Mouse (Mus musculus): Measurements from ENCODE around the gene Gm11639. TPM values are rescaled to one million over a fixed set of nuclear protein-coding genes. Genes with fewer than 3 reads are reported as not detected.
"Not testable (repeated sequence)": the region's sequence is repeated elsewhere in the genome, so short reads cannot be mapped to it uniquely, and the experiment has no call there.

Gm11639 gene
- total RNA-seq, 2 experiments from 2014 or later = not detected

DNA sequence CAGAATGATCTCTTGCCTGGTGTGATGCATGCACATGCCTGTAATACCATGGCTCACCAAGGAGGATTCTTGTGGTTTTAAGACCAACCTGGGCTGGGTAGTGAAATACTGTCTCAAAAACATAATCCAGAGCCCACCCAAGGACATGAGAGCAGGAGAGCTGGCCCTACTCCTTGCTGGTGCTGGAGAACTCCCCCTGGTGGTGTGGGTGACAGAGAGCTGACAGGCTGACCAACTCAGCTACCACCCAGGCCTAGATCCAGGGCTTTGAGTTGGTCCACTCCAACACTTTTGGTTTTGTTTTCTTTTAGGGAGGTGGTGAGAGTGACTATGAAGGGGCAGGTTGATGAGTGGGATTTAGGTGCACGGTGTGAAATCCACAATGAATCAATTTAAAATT is 349.6 kb downstream of the Gm11639 start:
- ATAC-seq (ENCODE audit: poor library complexity, severe bottlenecking) = no peak

DNA sequence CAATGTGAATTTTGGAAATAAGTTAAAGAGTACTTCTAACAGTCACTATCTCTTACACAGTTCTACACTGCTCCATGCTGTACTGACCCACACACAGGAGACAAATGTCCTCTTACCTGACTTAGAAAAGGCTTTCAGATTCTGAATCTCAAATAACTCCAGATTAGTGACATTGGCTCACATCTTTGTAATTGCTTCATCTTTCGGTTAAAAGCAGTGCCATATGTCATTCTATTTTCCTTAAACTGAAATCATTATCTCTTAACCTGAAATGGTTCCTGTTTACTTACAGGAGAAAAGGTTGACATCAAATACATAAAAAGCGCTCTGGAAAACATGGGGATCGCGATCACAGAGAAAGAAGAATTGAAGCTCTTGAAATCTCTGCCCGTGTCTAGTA is 377.8 kb downstream of the Gm11639 start, which contains the start of gene Efcab3:
TSS of gene Efcab3 (plus strand) at position 301 of the 400 bp plus-strand sequence.
- no peak for ATAC-seq (ENCODE audit: poor library complexity, severe bottlenecking)

DNA sequence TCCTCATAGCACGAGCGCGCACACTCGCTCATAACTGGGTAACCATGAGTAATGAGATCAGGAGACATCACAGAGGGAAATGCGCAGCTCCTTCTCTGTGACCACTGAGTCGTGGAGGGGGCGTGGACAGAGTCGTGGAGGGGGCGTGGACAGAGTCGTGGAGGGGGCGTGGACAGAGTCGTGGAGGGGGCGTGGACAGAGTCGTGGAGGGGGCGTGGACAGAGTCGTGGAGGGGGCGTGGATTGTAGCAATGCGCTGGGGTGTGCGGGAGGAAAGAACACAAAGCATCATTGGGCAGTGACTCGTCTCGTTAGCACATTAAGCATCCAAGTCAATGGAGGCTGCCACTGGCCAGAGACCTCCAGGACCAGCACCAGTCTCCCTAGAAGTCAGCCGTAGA is 426.9 kb downstream of the Gm11639 start:
- ATAC-seq (ENCODE audit: poor library complexity, severe bottlenecking) = not testable (repeated sequence)

DNA sequence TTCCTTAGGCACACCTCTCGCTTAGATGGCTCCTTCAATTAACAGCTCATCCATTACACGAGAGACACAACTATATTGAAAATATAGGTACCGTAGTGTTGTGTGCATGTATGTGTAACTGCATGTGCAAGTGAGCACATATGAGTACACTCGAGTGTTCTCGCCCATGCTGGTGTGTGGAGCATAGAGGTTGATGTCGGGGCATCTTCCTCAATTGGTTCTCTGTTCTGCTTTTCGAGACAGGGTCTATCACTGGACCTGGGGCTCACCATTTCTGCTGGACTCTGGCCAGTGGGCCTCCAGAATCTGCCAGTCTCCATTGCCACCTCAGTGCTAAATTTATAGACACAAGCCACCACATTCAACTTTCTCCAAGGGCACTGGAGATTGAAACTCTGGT is 432.3 kb downstream of the Gm11639 start:
- ATAC-seq (ENCODE audit: poor library complexity, severe bottlenecking) = peak; percentile 57

DNA sequence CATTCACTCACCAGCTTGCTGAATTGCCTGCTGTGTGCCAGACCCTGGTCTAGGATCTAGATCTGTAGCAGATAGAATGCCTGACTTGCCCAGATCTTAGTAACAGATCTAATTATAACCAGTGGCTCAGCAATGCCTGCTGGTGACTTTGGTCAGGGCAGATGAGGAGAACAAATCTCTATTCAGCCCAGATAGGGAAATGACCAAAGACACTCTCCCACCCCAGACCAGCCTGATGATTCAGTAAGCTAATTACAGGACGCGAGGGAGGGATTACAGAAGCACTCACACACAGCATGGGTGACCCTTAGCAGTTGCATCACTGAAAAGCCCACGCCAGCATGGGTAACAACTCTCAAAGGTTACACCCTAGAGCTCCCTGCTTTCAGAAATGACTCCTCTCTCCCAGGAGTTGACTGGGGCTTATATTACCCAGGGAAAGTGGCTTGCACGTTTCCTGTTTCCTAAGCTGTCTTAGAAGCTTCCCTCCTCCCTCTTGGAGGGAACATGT is 435.1 kb downstream of the Gm11639 start:
- ATAC-seq (ENCODE audit: poor library complexity, severe bottlenecking) = no peak

DNA sequence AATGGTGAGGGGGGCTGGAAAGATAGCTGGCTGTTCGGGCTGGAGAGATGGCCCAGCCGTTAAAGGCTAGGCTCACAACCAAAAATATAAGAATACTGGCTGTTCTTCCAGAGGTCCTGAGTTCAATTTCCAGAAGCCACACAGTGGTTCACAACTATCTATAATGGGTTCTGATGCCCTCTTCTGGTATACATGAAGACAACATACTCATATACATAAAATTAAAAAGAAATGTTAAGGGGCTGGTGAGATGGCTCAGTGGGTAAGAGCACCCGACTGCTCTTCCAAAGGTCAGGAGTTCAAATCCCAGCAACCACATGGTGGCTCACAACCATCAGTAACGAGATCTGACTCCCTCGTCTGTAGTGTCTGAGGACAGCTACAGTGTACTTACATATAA is 436.3 kb downstream of the Gm11639 start:
- ATAC-seq (ENCODE audit: poor library complexity, severe bottlenecking) = not testable (repeated sequence)

DNA sequence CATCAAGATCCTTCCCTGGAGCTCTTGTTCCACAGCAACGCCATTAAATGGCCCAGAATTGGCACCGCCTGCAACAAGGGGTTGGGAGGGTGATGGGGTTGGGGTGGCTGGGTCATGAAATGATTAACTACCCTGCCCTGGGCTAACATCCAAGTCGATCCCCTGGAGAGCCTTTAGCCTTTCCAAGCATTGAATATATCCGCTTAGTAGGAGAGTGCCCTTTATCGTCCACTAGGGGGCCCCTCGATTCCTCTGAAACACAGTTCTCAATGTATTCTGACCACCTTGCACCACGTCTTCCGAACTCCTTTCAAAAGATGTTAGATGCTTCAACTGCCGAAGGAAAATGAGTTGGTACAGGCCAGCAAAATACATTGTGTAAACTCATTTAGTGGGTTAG is 438.5 kb downstream of the Gm11639 start:
- ATAC-seq (ENCODE audit: poor library complexity, severe bottlenecking) = peak; percentile 46; the same call in 1 of the 2 replicates

DNA sequence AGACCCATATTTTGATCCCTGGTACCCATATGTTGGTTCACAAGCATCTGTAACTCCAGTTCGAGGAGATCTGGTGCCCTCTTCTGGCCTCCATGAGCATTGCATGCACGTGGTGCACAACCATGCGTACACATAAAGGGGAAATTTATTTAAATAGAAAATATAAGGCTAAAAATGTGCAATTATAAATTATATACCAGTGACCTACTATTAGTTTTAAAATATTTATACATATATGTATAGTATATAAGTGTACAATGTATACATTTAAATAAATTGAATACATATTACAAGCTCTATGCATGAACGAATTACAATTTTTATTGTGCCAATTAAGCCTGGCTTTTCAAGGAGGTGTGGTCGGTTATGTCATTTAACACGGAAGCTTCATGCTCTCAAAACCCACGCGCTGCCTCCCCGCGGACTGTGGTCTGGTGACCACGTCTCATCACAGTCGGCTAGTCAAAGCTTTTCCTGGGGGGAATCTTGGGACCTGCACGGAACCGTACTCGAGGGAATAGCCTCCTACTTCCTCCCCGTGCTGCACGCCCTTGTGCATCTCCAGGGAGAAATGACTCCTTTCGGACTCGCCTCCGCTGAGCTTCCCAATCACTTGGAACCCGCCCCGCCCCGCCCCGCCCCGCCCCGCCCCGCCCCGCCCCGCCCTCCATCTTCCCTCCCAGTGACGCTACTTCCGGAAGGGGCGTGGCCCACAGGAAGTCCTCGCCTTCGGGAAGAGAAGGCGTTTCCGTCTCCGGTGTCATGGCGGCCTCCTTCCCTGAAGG is 440.4 kb downstream of the Gm11639 start, which contains the start of gene Mettl2:
TSS of gene Mettl2 (plus strand) at position 691 of the 785 bp plus-strand sequence.
- peak; percentile 91 for ATAC-seq (ENCODE audit: poor library complexity, severe bottlenecking)

DNA sequence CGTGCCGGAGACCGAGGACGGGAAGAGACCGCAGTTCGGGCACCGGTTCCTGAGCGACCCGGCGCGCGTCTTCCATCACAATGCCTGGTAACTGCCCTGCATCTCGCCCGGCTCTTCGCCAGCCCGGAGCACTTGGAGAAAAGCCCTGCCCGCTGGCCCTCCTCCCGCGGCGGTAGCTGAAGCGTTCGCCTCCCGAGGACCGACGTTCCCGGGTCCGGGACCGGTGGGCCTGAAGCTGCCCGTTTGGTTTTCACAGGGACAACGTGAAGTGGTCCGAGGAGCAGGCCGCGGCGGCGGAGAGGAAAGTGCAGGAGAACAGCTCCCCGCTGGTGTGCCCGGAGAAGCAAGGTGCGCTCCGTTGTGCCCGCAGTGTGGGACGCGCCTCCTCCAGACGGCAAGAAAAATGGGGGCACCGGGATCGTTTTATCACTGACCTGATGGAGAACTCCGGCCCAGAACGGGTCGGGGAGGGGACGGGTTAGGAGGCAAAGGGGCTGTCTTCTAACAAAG is 441.1 kb downstream of the Gm11639 start:
- ATAC-seq (ENCODE audit: poor library complexity, severe bottlenecking) = peak; percentile 15

DNA sequence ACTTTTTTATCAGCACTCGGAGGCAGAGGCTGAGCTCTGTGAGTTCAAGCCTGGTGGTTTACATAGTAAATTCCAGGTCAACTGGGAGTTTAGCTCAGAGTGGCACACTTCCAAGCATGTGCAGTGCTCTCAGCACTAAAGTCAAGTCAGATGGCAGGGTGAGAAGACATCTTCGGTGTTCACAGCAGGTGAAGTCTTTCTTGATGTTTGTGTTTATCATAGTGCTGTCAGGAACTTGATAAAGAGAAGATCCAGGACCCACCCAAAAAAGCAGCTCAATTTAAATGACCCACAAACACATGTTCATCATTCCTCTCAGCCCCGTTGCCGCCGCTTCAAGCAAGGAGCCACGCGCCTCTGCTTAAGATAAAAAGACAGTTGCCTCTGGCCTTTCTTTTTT is 450.2 kb downstream of the Gm11639 start:
- no peak for ATAC-seq (ENCODE audit: poor library complexity, severe bottlenecking)

DNA sequence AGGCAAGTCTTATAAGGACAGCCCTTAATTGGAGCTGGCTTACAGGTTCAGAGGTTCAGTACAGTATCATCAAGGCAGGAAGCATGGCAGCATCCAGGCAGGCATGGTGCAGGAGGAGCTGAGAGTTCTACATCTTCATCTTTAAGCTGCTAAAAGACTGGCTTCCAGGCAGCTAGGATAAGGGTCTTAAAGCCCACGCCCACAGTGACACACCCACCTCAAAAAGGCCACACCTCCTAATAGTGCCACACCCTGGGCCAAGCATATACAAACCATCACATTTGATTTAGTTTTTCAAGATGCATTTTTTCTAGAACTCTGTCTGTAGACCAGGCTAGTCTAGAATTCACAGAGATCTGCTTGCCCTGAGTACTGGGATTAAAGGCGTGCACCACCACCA is 451.7 kb downstream of the Gm11639 start:
- not testable (repeated sequence) for ATAC-seq (ENCODE audit: poor library complexity, severe bottlenecking)

DNA sequence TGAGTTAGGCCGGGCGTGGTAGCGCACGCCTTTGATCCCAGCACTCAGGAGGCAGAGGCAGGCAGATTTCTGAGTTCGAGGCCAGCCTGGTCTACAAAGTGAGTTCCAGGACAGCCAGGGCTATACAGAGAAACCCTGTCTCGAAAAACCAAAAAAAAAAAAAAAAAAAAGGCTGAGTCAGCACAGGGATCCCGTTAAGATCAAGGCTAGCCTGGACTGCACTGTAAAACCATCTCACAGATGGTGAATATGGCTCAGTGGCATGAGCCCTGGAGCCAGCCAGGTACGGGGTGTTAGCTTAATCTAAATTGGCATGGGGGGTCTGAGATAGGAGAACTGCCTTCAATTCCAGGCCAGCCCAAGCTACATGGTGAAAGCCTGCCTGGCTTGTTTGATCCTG is 455.0 kb downstream of the Gm11639 start:
- ATAC-seq (ENCODE audit: poor library complexity, severe bottlenecking) = not testable (repeated sequence)

DNA sequence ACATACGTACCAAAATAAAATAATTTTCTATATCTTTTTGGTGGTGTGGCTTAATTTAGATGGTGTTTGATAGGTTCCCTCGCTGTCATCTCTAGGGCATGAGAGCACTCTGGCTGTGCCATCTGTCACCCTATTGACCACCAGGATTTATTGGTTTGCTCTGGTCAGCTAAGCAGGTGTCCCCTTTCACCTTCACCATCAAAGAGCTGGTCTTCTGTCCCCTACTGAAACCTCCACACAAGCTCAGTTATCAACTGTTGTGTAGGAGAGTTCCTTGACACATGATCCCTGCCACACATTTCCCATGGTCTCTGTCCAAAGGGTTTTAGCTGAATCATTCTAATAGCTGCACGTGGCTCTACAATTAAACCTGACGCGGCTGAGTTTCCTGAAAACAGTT is 455.6 kb downstream of the Gm11639 start:
- no peak for ATAC-seq (ENCODE audit: poor library complexity, severe bottlenecking)

DNA sequence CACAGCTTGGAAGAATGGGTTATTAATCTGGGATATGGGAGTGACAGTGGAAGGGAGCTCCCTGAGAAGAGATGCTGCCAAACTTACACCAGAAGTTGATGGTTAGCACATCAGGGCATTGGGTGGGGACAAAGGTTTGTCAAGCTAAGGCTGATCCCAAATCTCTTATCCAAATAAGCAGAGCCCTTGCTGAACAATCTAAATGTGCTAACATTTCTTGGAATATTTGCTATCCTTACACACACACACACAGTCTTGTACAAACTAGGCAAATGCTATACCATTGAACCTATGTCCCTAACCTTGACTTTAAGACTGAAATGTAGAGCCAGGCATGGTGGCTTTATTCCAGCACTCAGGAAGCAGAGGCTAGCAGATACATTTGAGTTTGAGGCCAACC is 458.1 kb downstream of the Gm11639 start:
- ATAC-seq (ENCODE audit: poor library complexity, severe bottlenecking) = no peak

DNA sequence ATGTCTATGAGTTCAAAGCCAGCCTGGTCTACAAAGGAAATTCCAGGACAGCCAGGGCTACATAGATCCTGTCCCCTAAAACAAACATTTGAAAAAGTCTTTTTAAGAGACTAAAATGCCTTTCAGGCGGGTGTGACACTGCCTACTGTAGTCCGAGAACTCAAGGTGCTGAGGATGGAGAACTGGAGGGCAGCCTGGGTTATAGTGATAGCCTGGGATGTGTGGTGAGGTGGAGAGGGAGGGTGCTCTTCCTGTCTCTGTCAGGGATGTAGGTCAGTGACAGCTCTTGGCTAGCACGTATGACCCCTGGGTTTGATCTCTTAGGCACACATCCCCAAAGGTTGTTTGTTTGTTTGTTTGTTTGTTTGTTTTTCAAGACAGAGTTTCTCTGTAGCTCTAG is 458.6 kb downstream of the Gm11639 start:
- no peak for ATAC-seq (ENCODE audit: poor library complexity, severe bottlenecking)

DNA sequence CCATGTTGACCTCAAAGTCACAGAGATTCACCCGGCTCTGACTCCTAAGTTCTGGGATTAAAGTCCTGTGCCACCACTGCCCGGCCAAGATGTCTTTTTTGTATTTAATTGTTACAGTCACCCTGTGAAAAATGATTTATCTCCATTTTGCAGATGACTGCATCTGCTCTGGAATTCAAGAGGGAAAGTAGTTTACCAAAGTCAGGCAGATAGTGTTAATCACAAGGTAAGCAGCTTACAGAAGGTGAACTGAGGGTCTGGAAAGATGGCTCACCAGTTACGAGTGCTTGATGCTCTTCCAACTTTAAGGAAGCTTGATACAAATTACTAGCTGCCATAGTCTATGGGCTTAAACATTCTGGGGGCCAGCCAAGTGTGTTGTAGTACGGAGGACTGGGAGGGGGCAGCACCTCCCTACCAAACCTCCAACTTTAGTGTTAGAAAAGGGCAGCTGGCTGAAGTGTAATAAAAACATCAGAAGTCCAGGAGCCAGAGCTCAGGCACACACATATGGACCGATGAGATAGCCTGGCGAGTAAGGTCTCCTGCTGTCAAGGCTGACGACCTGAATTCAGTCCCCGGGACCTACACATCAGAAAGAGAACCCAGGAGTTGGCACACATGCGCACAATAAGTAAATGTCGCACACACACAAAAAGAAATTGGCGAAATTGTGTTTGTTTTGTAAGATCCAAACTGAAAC is 459.2 kb downstream of the Gm11639 start:
- ATAC-seq (ENCODE audit: poor library complexity, severe bottlenecking) = no peak

DNA sequence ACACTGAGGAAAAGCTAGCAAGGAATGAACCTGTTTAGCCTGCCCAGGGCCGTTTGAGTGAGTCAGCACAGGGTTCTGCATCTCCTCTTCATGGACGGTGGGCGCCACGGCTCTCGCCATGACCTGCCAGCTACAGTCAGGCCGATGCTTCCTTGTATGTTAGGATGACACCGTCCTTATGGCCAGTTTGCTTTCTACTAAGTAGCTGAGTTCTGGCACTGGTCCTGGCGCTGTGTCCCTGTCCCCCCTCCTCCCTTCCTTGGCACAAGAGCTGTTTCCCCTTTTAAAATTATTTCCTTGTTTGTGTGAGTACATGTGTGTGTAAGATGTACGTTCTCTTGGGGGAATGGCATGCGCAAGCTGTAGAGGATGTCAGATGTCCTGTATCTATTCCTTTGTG is 459.7 kb downstream of the Gm11639 start:
- no peak for ATAC-seq (ENCODE audit: poor library complexity, severe bottlenecking)

DNA sequence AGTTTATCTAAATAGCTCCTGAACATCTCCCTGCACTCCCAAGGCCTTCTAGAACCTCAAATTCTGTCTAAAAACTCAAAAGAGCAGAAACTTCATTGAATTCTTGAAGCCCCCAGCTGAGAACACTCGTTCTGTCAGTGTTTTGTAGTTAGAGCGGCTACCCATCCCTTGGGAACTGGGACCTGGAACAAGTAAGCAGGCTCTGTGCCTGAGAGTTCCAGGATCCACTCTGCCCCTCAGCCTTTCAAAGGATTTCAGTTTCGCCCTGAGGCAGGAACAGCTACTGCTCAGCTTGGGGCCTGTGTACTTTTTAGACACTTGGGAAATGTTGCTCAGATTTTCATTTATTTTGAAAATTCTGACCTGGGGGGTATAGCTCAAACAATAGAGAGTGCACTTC is 461.1 kb downstream of the Gm11639 start, which contains the start of gene Gm10842:
TSS of gene Gm10842 (plus strand) at position 301 of the 400 bp plus-strand sequence.
- no peak for ATAC-seq (ENCODE audit: poor library complexity, severe bottlenecking)

DNA sequence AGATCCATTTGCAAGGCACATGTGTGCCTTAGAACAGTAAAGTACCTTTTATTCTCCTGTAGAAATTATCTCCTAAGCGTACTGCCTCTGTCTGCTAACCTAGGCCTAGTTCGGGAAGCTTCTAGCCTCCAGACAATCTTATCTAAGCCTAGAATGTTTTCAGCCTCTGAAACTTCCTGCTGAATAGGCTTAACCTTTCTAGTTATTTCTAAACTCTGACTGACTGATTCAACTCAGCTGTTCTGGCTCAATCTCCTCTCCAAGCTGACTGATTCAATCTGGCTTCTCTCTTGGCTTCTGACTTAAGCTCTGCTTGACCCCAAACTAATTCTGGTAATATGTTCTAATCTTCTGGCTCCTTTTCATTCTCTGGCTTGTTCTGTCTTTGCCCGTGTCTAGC is 463.8 kb downstream of the Gm11639 start:
- no peak for ATAC-seq (ENCODE audit: poor library complexity, severe bottlenecking)

DNA sequence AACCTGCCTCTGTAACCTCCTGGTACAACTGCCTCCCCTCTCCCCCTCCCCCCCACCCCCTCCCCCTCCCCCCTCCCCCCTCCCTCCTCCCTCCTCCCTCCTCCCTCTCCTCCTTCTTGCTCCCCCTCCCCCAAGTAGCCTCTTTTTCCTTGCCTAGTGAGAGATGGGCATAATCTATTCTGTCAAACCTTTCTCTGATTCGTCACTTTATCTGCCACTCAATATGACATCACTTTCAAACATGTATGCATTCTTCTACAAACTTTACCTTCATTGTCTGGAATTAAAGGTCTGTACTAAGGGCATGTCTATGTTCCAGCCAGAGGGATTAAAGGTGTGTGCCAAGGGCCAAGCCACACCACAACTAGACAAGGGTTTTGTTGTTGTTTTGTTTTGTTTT is 464.3 kb downstream of the Gm11639 start:
- ATAC-seq (ENCODE audit: poor library complexity, severe bottlenecking) = no peak

DNA sequence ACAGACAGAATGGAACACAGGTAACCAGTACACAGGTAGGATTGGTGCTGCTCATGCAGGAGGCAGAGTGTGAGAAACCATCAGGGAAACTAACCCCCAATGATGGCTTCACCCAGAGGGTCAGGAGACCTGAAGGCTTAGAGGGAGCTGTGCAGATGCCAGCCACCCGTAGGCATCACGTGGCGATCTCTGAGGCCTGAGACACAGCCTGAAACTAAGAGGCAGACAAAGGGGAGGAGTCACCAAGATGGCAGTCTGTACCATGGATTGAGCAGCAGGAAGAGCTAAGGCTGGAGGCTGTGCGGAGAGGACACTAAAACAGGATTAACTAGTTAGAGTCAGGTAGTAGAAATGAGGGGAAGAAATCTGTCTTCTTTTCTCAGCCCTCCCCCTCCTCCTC is 465.2 kb downstream of the Gm11639 start:
- ATAC-seq (ENCODE audit: poor library complexity, severe bottlenecking) = no peak

Data from megakaryocyte, adult 5-6 weeks (primary cell).